Mouse (Mus musculus) midbrain, embryonic 13.5 days (tissue): Measurements from ENCODE around the gene Dennd4a. TPM values are rescaled to one million over a fixed set of nuclear protein-coding genes. Genes with fewer than 3 reads are reported as not detected.

ENCODE experiments used
- ATAC-seq: fragments of 200-750 bp; cut with Nextera tagmentation; 2 replicates; pipeline ENCODE4 v1.8.0; 2017; ENCODE audit warnings: mild to moderate bottlenecking, moderate TSS enrichment, moderate library complexity
- H3K27ac ChIP-seq: fragments of 300-500 bp; sonication (generic); 2 replicates; pipeline ENCODE4 v1.5.1; 2015; ENCODE audit warnings: inconsistent platforms, mild to moderate bottlenecking, moderate library complexity
- H3K27me3 ChIP-seq: fragments of 300-500 bp; sonication (generic); 2 replicates; pipeline ENCODE4 v1.6.1; 2015; ENCODE audit warnings: mild to moderate bottlenecking, inconsistent platforms
- H3K36me3 ChIP-seq: fragments of 300-500 bp; sonication (generic); 2 replicates; pipeline ENCODE4 v1.6.1; 2015; ENCODE audit warnings: mild to moderate bottlenecking, inconsistent platforms
- H3K4me1 ChIP-seq: fragments of 300-500 bp; sonication (generic); replicated peaks from 2 replicates; pipeline ENCODE4 v1.6.1; 2015; ENCODE audit warnings: inconsistent platforms
- H3K4me2 ChIP-seq: fragments of 300-500 bp; sonication (generic); replicated peaks from 2 replicates; pipeline ENCODE4 v1.6.1; 2015; ENCODE audit warnings: moderate library complexity, mild to moderate bottlenecking, inconsistent platforms
- H3K4me3 ChIP-seq: fragments of 300-500 bp; sonication (generic); replicated peaks from 2 replicates; pipeline ENCODE4 v1.5.1; 2015; ENCODE audit warnings: mild to moderate bottlenecking, inconsistent platforms
- H3K9ac ChIP-seq: fragments of 300-500 bp; sonication (generic); replicated peaks from 2 replicates; pipeline ENCODE4 v1.6.1; 2015; ENCODE audit warnings: mild to moderate bottlenecking, inconsistent platforms
- H3K9me3 ChIP-seq: fragments of 300-500 bp; sonication (generic); 2 replicates; pipeline ENCODE4 v1.6.1; 2016; ENCODE audit warnings: mild to moderate bottlenecking, inconsistent platforms
- WGBS: fragments of 180-500 bp; shearing (Covaris S2); methylation state at CpG from one replicate; pipeline ENCODE4 v1.1.7; 2015; 5-methylcytosine and 5-hydroxymethylcytosine counted together
- polyA plus RNA-seq: library from polyadenylated mRNA; unstranded; fragments of >200 nt; fragmentation: Nextera tagmentation; extraction: Ambion mirVana; gene quantifications from 2 replicates; pipeline ENCODE4 v1.2.1, GENCODE M21; 2015

The Dennd4a gene
- 9.7 and 10.4 TPM in 2 replicates for polyA plus RNA-seq

DNA sequence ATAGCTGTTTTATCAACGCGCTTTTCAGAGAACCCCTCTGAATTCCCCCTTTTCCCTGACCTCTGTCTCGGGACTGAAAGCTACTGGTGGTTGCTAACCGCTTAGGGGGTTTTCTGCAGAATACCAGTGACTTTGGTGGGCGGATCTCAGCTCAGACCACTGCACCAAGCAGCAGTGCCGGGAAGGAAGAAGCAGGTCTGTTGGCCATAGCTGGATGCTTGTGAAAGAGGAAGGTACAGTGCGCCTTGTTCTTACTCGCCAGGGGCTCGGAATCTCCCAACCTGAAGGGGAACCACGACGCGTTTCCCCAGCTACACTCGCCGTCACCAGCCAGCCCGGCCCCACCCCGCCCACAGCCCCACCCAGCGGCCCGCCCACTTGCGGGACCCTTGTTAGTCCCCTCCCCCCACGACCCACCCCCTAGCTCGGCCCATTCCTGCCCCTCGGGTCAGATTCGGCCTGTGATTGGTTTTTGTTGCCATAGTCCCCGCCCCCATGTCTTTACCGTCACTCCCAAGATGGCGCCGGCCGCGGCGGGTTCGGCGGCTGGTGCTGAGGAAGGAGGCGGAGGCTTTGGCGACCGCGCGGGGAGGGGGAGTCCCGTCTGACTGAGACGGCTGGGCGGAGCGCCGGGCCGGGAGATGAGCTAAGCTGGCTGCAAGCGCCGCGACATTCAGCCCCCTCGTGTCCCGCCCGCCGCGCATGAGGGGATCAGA is at the start of gene Dennd4a:
TSS of gene Dennd4a (plus strand) at position 519 of the 716 bp plus-strand sequence.
- H3K27me3 ChIP-seq: no peaks in the 10 kb centered on the region
- no peaks in the 10 kb centered on the region for H3K36me3 ChIP-seq
- under 1% methylated on average over 50 of the region's 51 CpGs for WGBS
- no peaks in the 10 kb centered on the region for H3K9me3 ChIP-seq
- peak within 1 kb of the TSS; percentile 70 for H3K4me2 ChIP-seq
- H3K9ac ChIP-seq: peak within 1 kb of the TSS; percentile 87
- peak; percentile 98 for ATAC-seq
- H3K4me3 ChIP-seq: peak within 1 kb of the TSS; percentile 75
- peak within 1 kb of the TSS; percentile 97 for H3K27ac ChIP-seq
- peaks cover 11% of the 10 kb centered on the region for H3K4me1 ChIP-seq

DNA sequence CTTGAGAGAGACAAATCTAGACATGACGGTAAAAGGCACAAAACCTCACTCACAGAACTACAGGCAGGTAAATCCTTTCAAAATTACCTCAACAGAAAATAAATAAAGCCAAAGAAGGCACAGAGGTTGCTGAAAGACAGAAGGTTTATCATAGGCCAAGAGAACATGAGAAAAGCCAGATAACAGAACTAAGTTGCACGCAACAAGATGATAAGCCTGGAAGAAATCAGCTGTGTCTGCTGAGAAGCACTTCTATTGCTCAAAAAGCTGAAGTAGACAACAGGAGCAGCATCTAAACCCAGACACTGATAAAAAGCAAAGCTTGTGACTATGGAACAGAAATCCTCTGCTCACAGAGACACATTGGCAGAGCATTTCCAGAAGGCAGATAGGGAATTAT is 46.3 kb upstream of the Dennd4a start:
- Histone ChIP-seq H3K4me2 (no peak overlapping the region), H3K36me3 (no peaks in the 10 kb centered on the region), H3K4me1 (no peaks in the 10 kb centered on the region), H3K4me3 (no peak overlapping the region), H3K27me3 (no peaks in the 10 kb centered on the region), H3K9ac (no peak overlapping the region), H3K27ac (no peak overlapping the region), H3K9me3 (no peaks in the 10 kb centered on the region)
- 85% methylated on average over 2 of the region's 2 CpGs for WGBS
- ATAC-seq: no peak

DNA sequence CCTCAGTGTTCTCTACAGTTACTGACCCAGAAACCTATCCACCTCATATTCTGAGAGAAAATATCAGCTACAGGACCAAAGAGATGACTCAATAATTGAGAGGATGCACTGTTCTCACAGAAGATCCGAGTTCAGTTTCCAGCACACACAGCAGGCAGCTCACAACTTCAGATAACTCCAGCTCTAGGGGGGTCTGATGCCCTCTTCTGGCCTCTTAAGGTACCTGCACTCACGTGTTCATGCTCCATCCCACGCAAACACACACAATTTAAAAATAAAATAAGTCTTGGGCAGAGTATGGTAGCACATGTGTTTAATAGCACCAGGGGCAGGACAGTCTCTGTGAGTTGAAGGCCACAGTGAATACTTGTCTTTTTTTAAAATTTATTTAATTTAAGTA is 45.0 kb upstream of the Dennd4a start:
- no peak overlapping the region for H3K4me2 ChIP-seq
- H3K9ac ChIP-seq: no peak overlapping the region
- H3K9me3 ChIP-seq: no peaks in the 10 kb centered on the region
- no peaks in the 10 kb centered on the region for H3K36me3 ChIP-seq
- WGBS: 86% methylated on average over 3 of the region's 3 CpGs
- peaks cover 4% of the 10 kb centered on the region; the same call in 1 of the 2 replicates for H3K4me1 ChIP-seq
- no peak overlapping the region for H3K27ac ChIP-seq
- no peaks in the 10 kb centered on the region for H3K27me3 ChIP-seq
- no peak overlapping the region for H3K4me3 ChIP-seq
- no peak for ATAC-seq

DNA sequence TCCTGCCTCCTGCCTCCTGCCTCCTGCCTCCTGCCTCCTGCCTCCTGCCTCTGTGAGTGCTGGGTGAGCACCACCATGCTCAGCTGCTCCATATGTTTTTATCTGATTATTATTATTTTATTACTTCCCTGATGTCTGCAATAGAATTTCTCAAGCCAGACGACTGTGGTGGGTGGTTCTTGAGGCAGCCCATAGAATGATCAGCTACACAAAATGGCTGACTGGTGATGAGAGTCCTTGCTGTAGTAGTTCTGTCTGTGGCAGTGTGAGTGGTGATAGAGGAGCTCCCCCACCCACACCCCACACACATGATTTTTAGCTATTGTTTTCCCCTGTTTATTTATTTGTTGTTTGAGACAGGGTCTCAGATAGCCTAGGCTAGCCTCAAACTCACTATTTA is 43.3 kb upstream of the Dennd4a start:
- Histone ChIP-seq H3K36me3 (no peaks in the 10 kb centered on the region), H3K27ac (no peak overlapping the region), H3K4me3 (no peak overlapping the region), H3K4me2 (no peak overlapping the region), H3K9ac (no peak overlapping the region), H3K9me3 (no peaks in the 10 kb centered on the region), H3K4me1 (peaks cover 5% of the 10 kb centered on the region; the same call in 1 of the 2 replicates), H3K27me3 (no peaks in the 10 kb centered on the region)
- ATAC-seq: no peak
- 65% methylated on average over 1 of the region's 1 CpGs for WGBS

DNA sequence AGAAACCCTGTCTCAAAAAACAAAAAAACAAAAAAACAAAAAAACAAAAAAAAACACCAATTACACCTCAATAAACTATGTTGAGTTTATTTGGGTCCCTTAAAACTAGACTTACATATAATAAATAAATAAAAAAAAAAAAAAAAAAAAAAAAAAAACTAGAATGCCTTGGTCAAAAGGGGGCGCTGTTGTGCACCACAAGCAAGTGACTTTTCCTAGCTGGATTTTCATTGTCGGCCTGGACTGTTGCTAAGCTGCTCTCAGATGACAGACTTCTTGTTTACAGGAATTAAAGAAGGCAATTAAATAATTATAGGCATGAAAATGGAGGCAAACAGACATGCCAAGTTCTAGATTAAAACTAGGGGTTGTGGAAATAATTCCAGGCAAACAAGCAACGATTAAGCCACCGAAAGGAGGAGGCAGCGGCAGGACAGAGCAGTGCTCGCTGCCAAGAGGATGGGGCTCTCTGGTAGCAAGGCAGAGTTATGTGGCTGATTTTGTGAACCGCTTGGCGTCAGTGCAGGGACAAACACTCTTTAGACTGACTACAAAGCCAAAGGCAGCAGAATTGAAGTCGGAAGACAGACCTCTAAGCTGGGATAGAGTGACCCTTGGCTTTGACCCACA is 42.0 kb upstream of the Dennd4a start:
- 49% methylated on average over 9 of the region's 9 CpGs for WGBS
- H3K27me3 ChIP-seq: no peaks in the 10 kb centered on the region
- ATAC-seq: no peak
- no peak overlapping the region for H3K4me3 ChIP-seq
- H3K27ac ChIP-seq: no peak overlapping the region
- peaks cover 7% of the 10 kb centered on the region for H3K4me1 ChIP-seq
- no peaks in the 10 kb centered on the region for H3K9me3 ChIP-seq
- no peak overlapping the region for H3K9ac ChIP-seq
- H3K36me3 ChIP-seq: no peaks in the 10 kb centered on the region
- no peak overlapping the region for H3K4me2 ChIP-seq

DNA sequence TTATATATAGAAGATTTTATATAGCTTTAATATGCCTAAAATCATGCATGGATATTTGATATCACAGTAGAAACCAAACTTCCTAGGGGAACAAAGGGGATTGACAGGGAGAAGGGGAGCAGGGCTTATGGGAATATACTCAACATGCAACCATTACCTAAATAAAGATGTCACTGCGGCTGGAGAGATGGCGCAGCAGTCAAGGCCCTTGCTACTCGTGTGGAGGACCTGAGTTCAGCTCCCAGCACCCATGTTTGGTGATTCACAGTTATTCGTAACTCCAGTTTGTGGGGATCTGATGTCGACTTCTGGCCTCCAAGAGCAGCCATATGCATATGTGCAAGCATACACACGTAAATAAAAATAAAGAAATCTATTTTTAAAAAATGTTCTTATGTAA is 41.2 kb upstream of the Dennd4a start:
- peaks cover 14% of the 10 kb centered on the region for H3K4me1 ChIP-seq
- H3K36me3 ChIP-seq: no peaks in the 10 kb centered on the region
- no peak for ATAC-seq
- no peak overlapping the region for H3K27ac ChIP-seq
- no peak overlapping the region for H3K9ac ChIP-seq
- no peaks in the 10 kb centered on the region for H3K9me3 ChIP-seq
- 91% methylated on average over 6 of the region's 6 CpGs for WGBS
- H3K4me3 ChIP-seq: no peak overlapping the region
- no peak overlapping the region for H3K4me2 ChIP-seq
- no peaks in the 10 kb centered on the region for H3K27me3 ChIP-seq

DNA sequence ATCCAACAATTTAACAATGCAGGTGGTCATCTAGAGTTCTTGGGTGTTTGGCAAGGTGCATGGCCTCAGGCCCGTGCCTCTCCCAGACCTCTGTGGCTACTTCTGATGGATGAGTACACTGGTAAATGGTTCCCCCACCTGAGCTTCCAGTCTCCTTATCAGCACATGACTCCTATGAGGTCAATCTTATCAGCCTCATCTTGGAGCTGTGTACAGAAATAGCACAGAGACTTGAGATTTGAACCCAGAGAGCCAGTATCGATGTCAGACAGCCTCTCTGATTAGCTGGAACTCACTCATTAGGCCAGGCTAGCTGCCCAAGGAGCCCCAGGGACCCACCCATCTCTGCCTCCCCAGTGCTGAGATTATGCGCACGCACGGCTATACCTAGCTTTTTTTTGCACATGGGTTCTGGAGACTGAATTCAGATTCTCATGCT is 40.7 kb upstream of the Dennd4a start:
- no peak overlapping the region for H3K27ac ChIP-seq
- H3K4me1 ChIP-seq: peaks cover 16% of the 10 kb centered on the region
- H3K27me3 ChIP-seq: no peaks in the 10 kb centered on the region
- no peak overlapping the region for H3K4me3 ChIP-seq
- ATAC-seq: no peak
- WGBS: 92% methylated on average over 5 of the region's 5 CpGs
- no peak overlapping the region for H3K9ac ChIP-seq
- H3K9me3 ChIP-seq: no peaks in the 10 kb centered on the region
- H3K36me3 ChIP-seq: no peaks in the 10 kb centered on the region
- H3K4me2 ChIP-seq: no peak overlapping the region

DNA sequence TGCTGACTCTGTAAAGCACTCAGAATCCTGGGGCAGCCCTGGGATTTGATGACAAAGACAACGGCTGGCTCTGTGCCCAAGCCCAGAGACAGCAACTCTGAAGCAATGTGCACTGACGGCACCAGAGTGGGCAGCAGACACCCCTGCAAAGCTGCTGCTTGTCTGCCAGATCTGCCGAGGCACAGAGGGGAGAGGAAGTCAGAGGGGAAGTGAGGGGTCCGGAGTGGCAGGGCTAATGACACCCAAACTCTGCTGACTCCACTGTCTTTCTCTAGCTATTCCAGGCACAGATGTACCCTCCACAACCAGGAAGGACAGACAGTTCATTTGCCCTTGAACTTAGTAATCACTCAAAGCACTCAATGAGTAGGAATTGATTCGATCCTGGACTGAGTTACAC is 39.9 kb upstream of the Dennd4a start:
- no peak overlapping the region for H3K9ac ChIP-seq
- no peaks in the 10 kb centered on the region for H3K27me3 ChIP-seq
- peaks cover 16% of the 10 kb centered on the region for H3K4me1 ChIP-seq
- no peak overlapping the region for H3K4me2 ChIP-seq
- H3K9me3 ChIP-seq: no peaks in the 10 kb centered on the region
- 58% methylated on average over 5 of the region's 5 CpGs for WGBS
- H3K4me3 ChIP-seq: no peak overlapping the region
- no peak for ATAC-seq
- H3K27ac ChIP-seq: peak overlapping the region; percentile 25; the same call in 1 of the 2 replicates
- H3K36me3 ChIP-seq: no peaks in the 10 kb centered on the region

DNA sequence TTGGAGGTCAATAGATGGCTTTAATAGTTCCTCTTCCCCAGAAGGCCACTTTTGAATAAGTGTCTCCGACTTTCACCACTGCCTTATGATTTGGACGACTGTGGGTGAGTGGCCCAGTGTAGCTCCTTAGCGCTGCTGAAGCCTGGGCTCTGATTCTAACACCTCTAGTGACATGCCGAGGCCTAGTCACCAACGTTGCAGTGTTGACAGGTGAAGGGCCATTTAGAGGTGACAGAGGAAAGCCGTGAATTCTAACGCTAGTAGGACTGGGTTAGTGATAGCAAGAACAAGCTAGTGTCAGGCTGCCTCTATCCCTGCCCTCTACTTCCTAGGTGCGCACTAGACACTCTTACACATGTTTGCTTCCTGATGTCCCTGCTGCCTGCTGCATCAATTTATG is 37.9 kb upstream of the Dennd4a start:
- no peaks in the 10 kb centered on the region for H3K27me3 ChIP-seq
- WGBS: 85% methylated on average over 8 of the region's 8 CpGs
- no peak overlapping the region for H3K27ac ChIP-seq
- H3K9me3 ChIP-seq: no peaks in the 10 kb centered on the region
- H3K4me1 ChIP-seq: peaks cover 16% of the 10 kb centered on the region
- no peak for ATAC-seq
- H3K4me3 ChIP-seq: no peak overlapping the region
- no peak overlapping the region for H3K9ac ChIP-seq
- no peaks in the 10 kb centered on the region for H3K36me3 ChIP-seq
- no peak overlapping the region for H3K4me2 ChIP-seq

DNA sequence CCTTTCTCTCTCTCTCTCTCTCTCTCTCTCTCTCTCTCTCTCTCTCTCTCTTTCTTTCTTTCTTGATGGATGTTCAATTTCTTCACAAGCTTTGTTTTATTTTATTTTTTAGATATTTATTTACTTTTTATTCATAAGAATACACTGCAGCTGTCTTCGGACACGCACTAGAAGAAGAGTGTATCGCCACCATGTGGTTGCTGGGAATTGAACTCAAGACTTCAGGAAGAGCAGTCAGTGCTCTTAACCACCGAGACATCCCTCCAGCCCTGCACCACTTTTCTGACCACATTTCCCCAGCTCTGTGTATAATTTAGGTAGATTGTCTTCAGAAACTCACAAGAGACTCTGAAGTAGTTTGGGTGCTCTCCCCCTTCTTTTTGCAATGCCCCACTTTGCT is 37.2 kb upstream of the Dennd4a start:
- no peak for ATAC-seq
- 56% methylated on average over 4 of the region's 4 CpGs for WGBS
- H3K27ac ChIP-seq: peak overlapping the region; percentile 64
- no peak overlapping the region for H3K9ac ChIP-seq
- H3K27me3 ChIP-seq: no peaks in the 10 kb centered on the region
- no peaks in the 10 kb centered on the region for H3K36me3 ChIP-seq
- no peaks in the 10 kb centered on the region for H3K9me3 ChIP-seq
- H3K4me3 ChIP-seq: no peak overlapping the region
- peaks cover 16% of the 10 kb centered on the region for H3K4me1 ChIP-seq
- H3K4me2 ChIP-seq: no peak overlapping the region

DNA sequence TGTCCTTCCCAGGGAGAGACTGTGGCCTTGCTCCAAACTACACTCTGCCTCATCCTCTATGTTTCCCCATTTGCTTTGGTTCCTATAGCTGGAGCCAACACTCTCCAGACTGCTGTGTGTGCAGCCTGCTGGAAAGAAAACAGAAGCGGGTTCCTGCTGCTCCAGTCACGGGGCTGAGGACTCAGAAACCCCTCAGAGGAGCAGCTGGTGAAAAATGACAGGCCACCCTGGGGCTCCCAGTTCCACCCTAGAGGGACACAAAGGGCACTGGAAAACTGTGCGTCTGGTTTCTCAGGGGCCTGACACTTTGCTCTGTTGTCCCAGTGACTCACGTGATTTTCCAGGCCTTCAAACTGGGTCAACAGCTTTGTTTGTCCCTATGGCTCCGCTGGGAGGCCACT is 36.7 kb upstream of the Dennd4a start:
- no peaks in the 10 kb centered on the region for H3K36me3 ChIP-seq
- peak; percentile 60 for ATAC-seq
- peaks cover 16% of the 10 kb centered on the region for H3K4me1 ChIP-seq
- no peaks in the 10 kb centered on the region for H3K9me3 ChIP-seq
- no peak overlapping the region for H3K9ac ChIP-seq
- no peak overlapping the region for H3K4me3 ChIP-seq
- peak overlapping the region; percentile 64 for H3K27ac ChIP-seq
- H3K4me2 ChIP-seq: peak overlapping the region; percentile 3; the same call in 1 of the 2 replicates
- 16% methylated on average over 5 of the region's 5 CpGs for WGBS
- no peaks in the 10 kb centered on the region for H3K27me3 ChIP-seq

DNA sequence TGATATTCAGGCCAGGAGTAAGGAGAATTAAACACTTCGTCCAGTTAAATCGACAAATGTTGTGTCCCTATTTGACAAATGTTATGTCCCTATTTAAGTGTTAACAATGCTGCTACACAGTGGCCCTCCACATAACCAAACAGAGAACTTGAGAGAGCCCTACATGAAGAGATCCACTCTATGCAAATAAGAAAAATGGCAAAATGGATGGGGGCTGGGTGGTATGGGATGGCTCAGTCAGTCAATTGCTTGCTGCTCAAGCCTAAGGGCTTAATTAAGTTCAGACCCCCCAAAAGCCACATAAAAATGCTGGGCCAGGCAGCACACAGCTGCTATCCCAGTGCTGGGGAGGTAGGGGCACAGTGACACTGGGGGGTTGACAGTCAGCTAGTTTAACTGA is 36.3 kb upstream of the Dennd4a start:
- Histone ChIP-seq H3K4me3 (no peak overlapping the region), H3K27me3 (no peaks in the 10 kb centered on the region), H3K9ac (no peak overlapping the region), H3K9me3 (no peaks in the 10 kb centered on the region), H3K27ac (peak overlapping the region; percentile 64), H3K4me2 (no peak overlapping the region; the same call in 1 of the 2 replicates), H3K4me1 (peaks cover 16% of the 10 kb centered on the region), H3K36me3 (no peaks in the 10 kb centered on the region)
- WGBS: 69% methylated on average over 2 of the region's 2 CpGs
- 0 out of 2 replicates have a peak, but pooled peaks have one; percentile 53 for ATAC-seq
